Mouse (Mus musculus): ENCODE data around the gene Atp1b1.

- TF ChIP-seq GATA1 (IDR thresholded peaks at IDR 0.05; ENCODE audit: low read length) (no peak), TAL1 (IDR thresholded peaks at IDR 0.05; ENCODE audit: low read length) (no peak)
Observed at GRCm38 (mm10) chr1:164494215-164494614, 36.1 kb upstream of the Atp1b1 start.
